Mouse (Mus musculus): ENCODE measurements at regions not wholly inside any gene's neighbourhood (a gene's known extent, or its start where the extent isn't known, plus 50 kb on each side); places are given as distances from the start of the nearest gene placed in this dataset.
A peak's percentile ranks its signal among the peaks of the same experiment; 100 is the strongest.

DNA sequence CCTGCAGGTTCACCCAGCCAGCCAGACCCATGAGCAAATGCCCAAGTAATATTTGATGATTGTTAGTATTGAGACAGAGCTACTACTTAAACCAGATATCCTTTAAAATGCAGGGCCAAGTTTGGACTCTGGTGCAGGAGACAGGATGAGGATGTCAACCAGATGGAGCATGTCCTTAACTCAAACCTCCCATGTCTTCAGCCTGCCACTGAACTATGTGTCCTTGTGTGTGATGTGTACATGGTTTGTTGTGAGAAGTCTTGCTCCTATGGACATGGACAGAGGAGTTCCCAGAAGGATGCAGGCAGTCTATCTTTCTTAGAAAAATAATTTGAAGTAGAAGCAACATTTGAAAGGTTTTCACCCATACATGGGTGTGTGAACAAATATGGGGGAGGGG, 120.4 kb upstream of the Gm21897 start:
- no peak for DNase-seq (ENCODE audit: low spot score)
- Histone ChIP-seq H3K4me1 (replicated peaks; ENCODE audit: control insufficient read depth, insufficient read depth, low read length) (no peaks in the 10 kb centered on the region), H3K4me3 (ENCODE audit: low read depth, low read length) (no peak overlapping the region), H3K27ac (ENCODE audit: low read depth, low read length) (no peak overlapping the region), H3K4me2 (ENCODE audit: low read depth, low read length, severe bottlenecking) (no peak overlapping the region), H3K9me3 (ENCODE audit: control insufficient read depth, low read length) (no peaks in the 10 kb centered on the region), H3K9ac (ENCODE audit: low read length) (no peak overlapping the region), H3K27me3 (ENCODE audit: control insufficient read depth, insufficient read depth, low read length) (no peaks in the 10 kb centered on the region), H3K36me3 (ENCODE audit: control insufficient read depth, insufficient read depth, low read length) (no peaks in the 10 kb centered on the region)
- no peak for ATAC-seq (replicated peaks; ENCODE audit: low FRiP score)

- no peaks in the 10 kb centered on the region for H3K36me3 ChIP-seq (ENCODE audit: control insufficient read depth, insufficient read depth, low read length)
- H3K4me2 ChIP-seq (ENCODE audit: low read depth, low read length, severe bottlenecking), result no peak overlapping the region
- no peak overlapping the region for H3K27ac ChIP-seq (ENCODE audit: low read depth, low read length)
- H3K4me3 ChIP-seq (ENCODE audit: low read depth, low read length), result no peak overlapping the region
- ATAC-seq (replicated peaks; ENCODE audit: low FRiP score), result no peak
- no peaks in the 10 kb centered on the region for H3K27me3 ChIP-seq (ENCODE audit: control insufficient read depth, insufficient read depth, low read length)
- WGBS, result 86% methylated on average over 2 of the region's 2 CpGs
- no peaks in the 10 kb centered on the region for H3K4me1 ChIP-seq (replicated peaks; ENCODE audit: control insufficient read depth, insufficient read depth, low read length)
- H3K9me3 ChIP-seq (ENCODE audit: control insufficient read depth, low read length), result no peaks in the 10 kb centered on the region
- no peak overlapping the region for H3K9ac ChIP-seq (ENCODE audit: low read length)
- no peak for DNase-seq (ENCODE audit: low spot score)
Measured at GRCm38 (mm10) chr16:15215921-15216320, 101.3 kb upstream of the Gm21897 start.

DNA sequence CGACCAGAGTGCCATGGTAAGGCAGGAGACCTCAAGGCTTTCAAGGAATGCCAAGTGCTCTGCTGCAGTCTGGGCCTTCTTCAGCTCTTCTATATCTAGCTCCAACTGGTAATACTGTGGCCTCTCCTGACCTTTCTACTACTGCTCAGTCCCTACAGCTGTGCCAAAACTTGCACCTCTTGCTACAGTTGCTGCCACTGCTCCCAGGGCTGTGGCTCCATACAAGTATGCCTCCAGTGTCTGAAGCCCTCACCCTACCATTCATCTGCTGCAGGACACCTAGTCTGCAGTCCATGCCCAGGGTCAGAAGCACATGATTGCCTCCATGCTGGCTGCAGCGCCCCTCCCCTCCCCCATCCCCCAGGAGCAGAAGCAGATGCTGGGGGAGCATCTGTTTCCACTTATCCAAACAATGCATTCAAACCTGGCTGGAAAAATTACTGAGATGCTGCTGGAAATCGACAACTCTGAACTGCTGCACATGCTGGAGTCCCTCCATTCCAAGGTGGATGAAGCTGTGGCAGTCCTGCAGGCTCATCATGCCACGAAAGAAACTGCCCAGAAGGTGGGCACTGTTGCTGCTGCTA, 96.2 kb upstream of the Gm21897 start:
- ATAC-seq (replicated peaks; ENCODE audit: low FRiP score) (no peak), DNase-seq (ENCODE audit: low spot score) (peak; percentile 54)
- H3K27me3 ChIP-seq (ENCODE audit: control insufficient read depth, insufficient read depth, low read length), result no peaks in the 10 kb centered on the region
- no peak overlapping the region for H3K9ac ChIP-seq (ENCODE audit: low read length)
- H3K36me3 ChIP-seq (ENCODE audit: control insufficient read depth, insufficient read depth, low read length), result no peaks in the 10 kb centered on the region
- H3K4me2 ChIP-seq (ENCODE audit: low read depth, low read length, severe bottlenecking), result no peak overlapping the region
- H3K4me1 ChIP-seq (replicated peaks; ENCODE audit: control insufficient read depth, insufficient read depth, low read length), result no peaks in the 10 kb centered on the region
- H3K9me3 ChIP-seq (ENCODE audit: control insufficient read depth, low read length), result no peaks in the 10 kb centered on the region
- no peak overlapping the region for H3K27ac ChIP-seq (ENCODE audit: low read depth, low read length)
- 73% methylated on average over 4 of the region's 4 CpGs for WGBS
- H3K4me3 ChIP-seq (ENCODE audit: low read depth, low read length), result no peak overlapping the region

DNA sequence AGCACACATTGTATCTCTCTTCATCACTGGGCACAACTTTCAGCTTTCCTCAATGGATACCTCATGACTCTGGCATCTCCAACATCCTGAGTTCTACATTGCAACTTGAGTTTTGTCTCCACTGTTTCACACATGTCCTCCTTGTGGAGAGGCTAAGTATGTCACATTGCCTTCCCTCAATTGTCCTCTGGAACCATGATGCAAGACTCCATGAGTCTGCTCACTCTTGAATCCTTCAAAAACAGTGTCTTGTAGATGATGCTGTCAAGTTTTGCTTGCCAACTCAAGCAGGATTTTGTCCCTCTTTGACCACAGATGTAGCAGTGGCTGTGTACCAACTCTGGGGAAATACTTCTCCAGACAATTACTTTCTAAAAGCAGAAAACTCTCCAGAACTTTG, 79.4 kb upstream of the Gm21897 start:
- no peaks in the 10 kb centered on the region for H3K9me3 ChIP-seq (ENCODE audit: control insufficient read depth, low read length)
- H3K4me3 ChIP-seq (ENCODE audit: low read depth, low read length), result no peak overlapping the region

DNA sequence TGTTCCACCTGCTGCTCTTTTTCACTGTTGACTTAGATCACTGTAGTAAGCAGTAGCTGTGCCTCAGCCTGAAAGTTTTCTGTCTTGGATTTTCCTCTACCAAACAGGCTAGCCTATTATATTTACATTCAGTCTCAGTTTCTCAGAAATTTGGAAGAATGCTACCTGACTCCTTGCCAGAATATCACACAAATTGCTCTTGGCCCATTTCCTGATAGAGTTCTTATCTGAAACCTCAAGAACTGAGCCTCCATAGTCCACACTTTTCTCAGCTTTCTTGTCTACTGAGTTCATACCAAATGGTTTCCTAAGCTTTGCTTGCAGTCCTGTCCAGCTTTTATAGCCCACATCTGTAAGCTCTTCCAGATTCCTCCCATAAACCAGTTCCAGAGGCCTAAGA, 78.8 kb upstream of the Gm21897 start:
- Histone ChIP-seq H3K9me3 (ENCODE audit: control insufficient read depth, low read length) (no peaks in the 10 kb centered on the region), H3K27me3 (ENCODE audit: control insufficient read depth, insufficient read depth, low read length) (no peaks in the 10 kb centered on the region), H3K4me2 (ENCODE audit: low read depth, low read length, severe bottlenecking) (no peak overlapping the region), H3K27ac (ENCODE audit: low read depth, low read length) (no peak overlapping the region), H3K4me3 (ENCODE audit: low read depth, low read length) (no peak overlapping the region), H3K9ac (ENCODE audit: low read length) (no peak overlapping the region), H3K4me1 (replicated peaks; ENCODE audit: control insufficient read depth, insufficient read depth, low read length) (no peaks in the 10 kb centered on the region), H3K36me3 (ENCODE audit: control insufficient read depth, insufficient read depth, low read length) (no peaks in the 10 kb centered on the region)
- no peak for ATAC-seq (replicated peaks; ENCODE audit: low FRiP score)
- DNase-seq (ENCODE audit: low spot score), result no peak

More for the DNA sequence above, 79.4 kb upstream of the Gm21897 start:
- Histone ChIP-seq H3K36me3 (ENCODE audit: control insufficient read depth, insufficient read depth, low read length) (no peaks in the 10 kb centered on the region), H3K9ac (ENCODE audit: low read length) (no peak overlapping the region), H3K4me2 (ENCODE audit: low read depth, low read length, severe bottlenecking) (no peak overlapping the region), H3K4me1 (replicated peaks; ENCODE audit: control insufficient read depth, insufficient read depth, low read length) (no peaks in the 10 kb centered on the region), H3K27me3 (ENCODE audit: control insufficient read depth, insufficient read depth, low read length) (no peaks in the 10 kb centered on the region), H3K27ac (ENCODE audit: low read depth, low read length) (no peak overlapping the region)
- no peak for ATAC-seq (replicated peaks; ENCODE audit: low FRiP score)
- no peak for DNase-seq (ENCODE audit: low spot score)

DNA sequence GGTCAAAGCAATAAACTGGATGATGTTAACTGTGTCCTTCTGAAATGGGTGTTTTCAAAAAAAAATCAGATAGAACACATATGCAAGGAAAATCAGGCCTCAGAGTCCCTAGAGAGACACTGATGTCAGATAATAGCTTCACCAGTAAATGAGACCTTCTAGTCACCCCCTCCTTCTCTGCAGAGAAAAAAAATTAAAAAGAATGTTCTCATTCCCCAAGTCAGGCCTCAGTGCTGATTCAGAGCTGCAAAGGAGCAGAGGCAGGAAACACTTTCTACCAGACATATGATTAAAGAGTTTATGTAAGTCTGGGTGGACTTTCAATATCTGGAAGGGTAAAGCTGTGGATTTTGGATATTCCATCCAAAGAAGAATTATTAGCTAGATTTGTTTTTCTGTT, 67.1 kb upstream of the Gm21897 start:
- ATAC-seq (replicated peaks; ENCODE audit: low FRiP score) (no peak), DNase-seq (ENCODE audit: low spot score) (no peak)
- Histone ChIP-seq H3K27me3 (ENCODE audit: control insufficient read depth, insufficient read depth, low read length) (no peaks in the 10 kb centered on the region), H3K36me3 (ENCODE audit: control insufficient read depth, insufficient read depth, low read length) (no peaks in the 10 kb centered on the region), H3K4me1 (replicated peaks; ENCODE audit: control insufficient read depth, insufficient read depth, low read length) (no peaks in the 10 kb centered on the region), H3K4me3 (ENCODE audit: low read depth, low read length) (no peak overlapping the region), H3K9me3 (ENCODE audit: control insufficient read depth, low read length) (no peaks in the 10 kb centered on the region), H3K9ac (ENCODE audit: low read length) (no peak overlapping the region), H3K4me2 (ENCODE audit: low read depth, low read length, severe bottlenecking) (no peak overlapping the region), H3K27ac (ENCODE audit: low read depth, low read length) (no peak overlapping the region)

- no peak for DNase-seq (ENCODE audit: low spot score)
- H3K27ac ChIP-seq (ENCODE audit: low read depth, low read length), result no peak overlapping the region
- no peaks in the 10 kb centered on the region for H3K4me1 ChIP-seq (replicated peaks; ENCODE audit: control insufficient read depth, insufficient read depth, low read length)
- H3K36me3 ChIP-seq (ENCODE audit: control insufficient read depth, insufficient read depth, low read length), result no peaks in the 10 kb centered on the region
- no peak for ATAC-seq (replicated peaks; ENCODE audit: low FRiP score)
- no peak overlapping the region for H3K4me2 ChIP-seq (ENCODE audit: low read depth, low read length, severe bottlenecking)
- WGBS, result 84% methylated on average over 2 of the region's 2 CpGs
- H3K9ac ChIP-seq (ENCODE audit: low read length), result no peak overlapping the region
- no peak overlapping the region for H3K4me3 ChIP-seq (ENCODE audit: low read depth, low read length)
- no peaks in the 10 kb centered on the region for H3K9me3 ChIP-seq (ENCODE audit: control insufficient read depth, low read length)
- no peaks in the 10 kb centered on the region for H3K27me3 ChIP-seq (ENCODE audit: control insufficient read depth, insufficient read depth, low read length)
Measured at GRCm38 (mm10) chr16:15251686-15252085, 65.6 kb upstream of the Gm21897 start.

GRCm38 (mm10) chr16:15252666-15253347, 64.5 kb upstream of the Gm21897 start:
- 87% methylated on average over 6 of the region's 6 CpGs for WGBS
- Histone ChIP-seq H3K9ac (ENCODE audit: low read length) (no peak overlapping the region), H3K4me1 (replicated peaks; ENCODE audit: control insufficient read depth, insufficient read depth, low read length) (no peaks in the 10 kb centered on the region), H3K27me3 (ENCODE audit: control insufficient read depth, insufficient read depth, low read length) (no peaks in the 10 kb centered on the region), H3K4me3 (ENCODE audit: low read depth, low read length) (no peak overlapping the region), H3K9me3 (ENCODE audit: control insufficient read depth, low read length) (no peaks in the 10 kb centered on the region), H3K36me3 (ENCODE audit: control insufficient read depth, insufficient read depth, low read length) (no peaks in the 10 kb centered on the region), H3K27ac (ENCODE audit: low read depth, low read length) (no peak overlapping the region), H3K4me2 (ENCODE audit: low read depth, low read length, severe bottlenecking) (no peak overlapping the region)
- DNase-seq (ENCODE audit: low spot score) (no peak), ATAC-seq (replicated peaks; ENCODE audit: low FRiP score) (no peak)

DNA sequence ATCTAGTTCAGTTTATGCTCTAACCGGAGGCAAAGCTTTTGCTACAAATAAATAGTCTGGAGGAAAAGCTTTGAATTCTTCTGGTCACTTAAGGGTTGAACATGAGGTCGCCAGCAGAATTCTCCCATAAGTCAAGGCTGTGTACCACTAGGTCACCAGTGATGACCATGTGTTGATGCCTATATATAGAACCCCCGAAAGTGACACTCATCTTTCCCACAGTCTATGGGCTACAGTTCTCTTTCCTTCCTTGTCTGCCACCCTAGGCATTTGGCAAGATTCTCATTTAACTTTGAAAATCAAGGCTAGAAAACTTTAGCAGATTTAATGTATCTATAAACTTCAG, 63.9 kb upstream of the Gm21897 start:
- DNase-seq (ENCODE audit: low spot score) (no peak), ATAC-seq (replicated peaks; ENCODE audit: low FRiP score) (no peak)
- Histone ChIP-seq H3K9ac (ENCODE audit: low read length) (no peak overlapping the region), H3K4me3 (ENCODE audit: low read depth, low read length) (no peak overlapping the region), H3K4me1 (replicated peaks; ENCODE audit: control insufficient read depth, insufficient read depth, low read length) (no peaks in the 10 kb centered on the region), H3K9me3 (ENCODE audit: control insufficient read depth, low read length) (no peaks in the 10 kb centered on the region), H3K36me3 (ENCODE audit: control insufficient read depth, insufficient read depth, low read length) (no peaks in the 10 kb centered on the region), H3K27ac (ENCODE audit: low read depth, low read length) (no peak overlapping the region), H3K4me2 (ENCODE audit: low read depth, low read length, severe bottlenecking) (no peak overlapping the region), H3K27me3 (ENCODE audit: control insufficient read depth, insufficient read depth, low read length) (no peaks in the 10 kb centered on the region)
- WGBS, result 94% methylated on average over 3 of the region's 3 CpGs
